Mouse (Mus musculus) limb, embryonic 12.5 days (tissue): ENCODE measurements around the gene Pltp. TPM values are rescaled to one million over a fixed set of nuclear protein-coding genes. Genes with fewer than 3 reads are reported as not detected.
"Not testable (repeated sequence)": the region's sequence is repeated elsewhere in the genome, so short reads cannot be mapped to it uniquely, and the experiment has no call there.

Experiments
- ATAC-seq: fragments of 200-750 bp; cut with Nextera tagmentation; 2 replicates; pipeline ENCODE4 v1.8.0; 2017; ENCODE audit warnings: low read depth, moderate TSS enrichment; ENCODE audit not compliant: insufficient number of reproducible peaks, insufficient read depth, low FRiP score, low TSS enrichment
- H3K27ac ChIP-seq: fragments of 300-500 bp; sonication (generic); 2 replicates; pipeline ENCODE4 v1.5.1; 2016; ENCODE audit warnings: mild to moderate bottlenecking, moderate library complexity
- H3K27me3 ChIP-seq: fragments of 300-500 bp; sonication (generic); 2 replicates; pipeline ENCODE4 v1.6.1; 2016; ENCODE audit warnings: mild to moderate bottlenecking, moderate library complexity
- H3K36me3 ChIP-seq: fragments of 300-500 bp; sonication (generic); 2 replicates; pipeline ENCODE4 v1.6.1; 2016; ENCODE audit warnings: mild to moderate bottlenecking, moderate library complexity
- H3K4me1 ChIP-seq: fragments of 300-500 bp; sonication (generic); replicated peaks from 2 replicates; pipeline ENCODE4 v1.6.1; 2016
- H3K4me2 ChIP-seq: fragments of 300-500 bp; sonication (generic); 2 replicates; pipeline ENCODE4 v1.6.1; 2016; ENCODE audit warnings: mild to moderate bottlenecking, moderate library complexity
- H3K4me3 ChIP-seq: fragments of 300-500 bp; sonication (generic); replicated peaks from 2 replicates; pipeline ENCODE4 v1.5.1; 2016; ENCODE audit warnings: mild to moderate bottlenecking
- H3K9ac ChIP-seq: fragments of 300-500 bp; sonication (generic); replicated peaks from 2 replicates; pipeline ENCODE4 v1.6.1; 2016; ENCODE audit warnings: mild to moderate bottlenecking, moderate library complexity
- H3K9me3 ChIP-seq: fragments of 300-500 bp; sonication (generic); 2 replicates; pipeline ENCODE4 v1.6.1; 2016; ENCODE audit warnings: mild to moderate bottlenecking, moderate library complexity
- WGBS: fragments of 180-500 bp; shearing (Covaris S2); methylation state at CpG from one replicate; pipeline ENCODE4 v1.1.7; 2016; 5-methylcytosine and 5-hydroxymethylcytosine counted together
- polyA plus RNA-seq: library from polyadenylated mRNA; unstranded; fragments of >200 nt; fragmentation: Nextera tagmentation; extraction: Ambion mirVana; gene quantifications from 2 replicates; pipeline ENCODE4 v1.2.1, GENCODE M21; 2016

The Pltp gene
- polyA plus RNA-seq, 1 experiment from 2014 or later, result 32.6 TPM

DNA sequence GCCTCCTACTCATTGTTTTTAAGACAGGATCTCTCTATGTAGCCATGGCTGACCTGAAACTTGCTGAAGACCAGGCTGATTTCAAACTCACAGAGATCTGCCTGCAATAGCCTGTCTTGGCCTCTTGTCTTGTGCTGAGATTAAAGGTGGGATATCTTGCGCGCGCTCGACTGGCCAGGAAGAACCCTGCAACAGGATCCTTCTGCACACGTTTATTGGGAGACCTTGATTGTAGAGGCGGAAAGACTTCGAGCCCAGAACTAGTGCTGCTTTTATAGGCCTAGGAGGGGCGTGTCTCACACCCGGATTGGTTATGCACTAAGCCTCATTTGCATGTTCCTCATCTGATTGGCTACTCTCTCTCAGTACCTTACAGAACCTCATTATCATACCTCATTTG is 5.9 kb upstream of the Pltp start:
- not testable (repeated sequence) for H3K4me3 ChIP-seq, H3K27ac ChIP-seq, H3K36me3 ChIP-seq, H3K4me2 ChIP-seq, H3K9me3 ChIP-seq, ATAC-seq, H3K9ac ChIP-seq
- H3K27me3 ChIP-seq, result peaks cover 19% of the 10 kb centered on the region
- WGBS, result 88% methylated on average over 9 of the region's 9 CpGs
- H3K4me1 ChIP-seq, result peaks cover 15% of the 10 kb centered on the region; the same call in 1 of the 2 replicates

DNA sequence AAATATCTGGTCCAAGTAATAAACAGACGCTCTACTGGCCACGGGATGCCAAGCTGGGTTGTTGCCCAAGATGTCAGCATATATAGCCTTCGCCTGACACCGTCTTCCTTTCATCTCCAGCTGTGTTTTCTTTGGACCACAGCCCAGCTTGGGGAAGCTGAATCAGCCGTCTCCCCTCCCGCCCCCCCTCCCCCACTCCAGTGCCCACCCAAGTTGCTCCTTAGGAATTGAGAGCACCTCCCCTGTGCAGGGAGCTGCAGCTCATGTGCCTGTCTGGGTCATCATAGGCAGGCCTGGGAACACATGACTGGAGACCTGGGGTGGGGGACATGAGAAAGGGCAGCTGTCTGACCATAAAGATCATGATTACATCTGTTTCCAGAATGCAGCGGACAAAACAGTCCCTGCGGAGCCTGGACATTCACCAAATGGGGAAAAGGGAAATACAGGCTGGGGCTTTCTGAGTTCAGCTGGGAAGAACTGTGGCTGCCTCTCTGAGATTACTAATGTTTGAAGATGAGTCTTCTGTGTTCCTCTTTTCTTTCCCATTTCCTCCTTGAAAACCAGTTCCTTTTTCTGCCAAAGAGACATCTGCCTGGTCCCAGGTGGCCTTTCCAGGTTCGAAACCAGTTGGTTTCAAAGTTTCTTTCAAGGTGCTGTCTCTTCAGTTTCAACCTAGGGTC is 4.8 kb upstream of the Pltp start:
- Histone ChIP-seq H3K4me2 (no peak overlapping the region), H3K9me3 (peaks cover 1% of the 10 kb centered on the region; the same call in 1 of the 2 replicates), H3K9ac (no peak overlapping the region), H3K27ac (peak overlapping the region; percentile 20; the same call in 1 of the 2 replicates), H3K4me3 (no peak overlapping the region), H3K27me3 (peaks cover 30% of the 10 kb centered on the region), H3K36me3 (no peaks in the 10 kb centered on the region), H3K4me1 (peaks cover 24% of the 10 kb centered on the region; the same call in 1 of the 2 replicates)
- ATAC-seq, result no peak
- WGBS, result 38% methylated on average over 9 of the region's 9 CpGs

DNA sequence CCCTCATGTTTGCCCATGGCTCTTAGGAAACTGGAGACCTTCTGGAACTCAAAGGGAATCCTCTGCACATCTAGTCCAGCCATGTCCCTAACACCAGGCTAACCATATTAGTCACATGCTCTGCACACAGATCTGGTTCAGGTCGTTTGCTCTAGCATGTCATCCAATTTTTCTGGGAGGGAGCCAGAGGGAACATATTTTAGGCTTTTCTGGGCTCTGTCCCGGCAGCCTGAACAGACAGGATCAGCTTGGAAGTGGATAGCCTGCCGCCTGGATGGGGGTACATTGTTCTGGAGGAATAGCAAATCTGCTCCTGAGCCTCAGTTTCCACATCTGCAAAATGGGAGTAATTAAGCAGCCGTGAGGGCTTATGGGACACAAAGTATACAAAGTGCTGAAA is 3.6 kb upstream of the Pltp start:
- Histone ChIP-seq H3K27ac (no peak overlapping the region), H3K27me3 (peaks cover 42% of the 10 kb centered on the region), H3K36me3 (no peaks in the 10 kb centered on the region), H3K4me3 (no peak overlapping the region), H3K4me2 (no peak overlapping the region), H3K9me3 (no peaks in the 10 kb centered on the region), H3K4me1 (peaks cover 34% of the 10 kb centered on the region), H3K9ac (no peak overlapping the region)
- 71% methylated on average over 4 of the region's 4 CpGs for WGBS
- no peak for ATAC-seq

DNA sequence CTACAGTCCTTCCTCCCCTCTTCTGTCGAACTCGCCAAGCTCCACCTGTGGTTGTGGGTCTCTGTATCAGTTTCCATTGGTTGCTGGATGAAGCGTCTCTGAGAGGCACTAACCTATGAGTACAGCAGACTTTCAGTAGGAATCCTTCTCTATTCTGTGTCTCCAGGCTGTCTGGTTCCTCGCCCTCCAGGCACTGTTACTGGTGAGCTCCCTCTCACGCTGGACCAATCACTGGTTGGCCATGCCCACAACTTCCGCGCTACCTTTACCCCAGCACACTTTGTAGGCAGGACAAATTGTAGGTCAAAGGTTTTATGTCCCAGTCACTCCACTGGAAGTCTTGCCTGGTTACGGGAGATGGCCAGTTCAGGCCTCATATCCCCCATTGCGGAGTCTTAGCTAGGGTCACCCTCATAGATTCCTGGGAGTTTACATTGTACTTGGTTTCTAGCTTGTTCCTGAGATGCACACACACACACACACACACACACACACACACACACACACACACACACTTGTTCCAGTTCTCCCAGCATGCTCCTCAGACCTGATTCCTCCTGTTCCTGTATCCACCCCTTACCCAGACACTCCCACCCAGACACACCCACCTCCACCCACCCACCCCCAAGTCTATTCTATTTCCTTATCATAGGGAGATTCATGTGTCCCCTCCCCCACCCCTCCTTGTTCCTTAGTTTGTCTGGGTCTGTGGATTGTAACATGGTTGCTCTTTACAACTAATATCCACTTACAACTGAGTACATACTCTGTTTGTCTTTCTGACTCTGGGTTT is 2.3 kb upstream of the Pltp start:
- H3K27ac ChIP-seq, result no peak overlapping the region
- no peak for ATAC-seq
- no peaks in the 10 kb centered on the region for H3K9me3 ChIP-seq
- H3K27me3 ChIP-seq, result peaks cover 54% of the 10 kb centered on the region
- 46% methylated on average over 9 of the region's 9 CpGs for WGBS
- peaks cover 34% of the 10 kb centered on the region for H3K4me1 ChIP-seq
- no peak overlapping the region for H3K4me3 ChIP-seq
- no peak overlapping the region for H3K9ac ChIP-seq
- no peaks in the 10 kb centered on the region for H3K36me3 ChIP-seq
- H3K4me2 ChIP-seq, result no peak overlapping the region

DNA sequence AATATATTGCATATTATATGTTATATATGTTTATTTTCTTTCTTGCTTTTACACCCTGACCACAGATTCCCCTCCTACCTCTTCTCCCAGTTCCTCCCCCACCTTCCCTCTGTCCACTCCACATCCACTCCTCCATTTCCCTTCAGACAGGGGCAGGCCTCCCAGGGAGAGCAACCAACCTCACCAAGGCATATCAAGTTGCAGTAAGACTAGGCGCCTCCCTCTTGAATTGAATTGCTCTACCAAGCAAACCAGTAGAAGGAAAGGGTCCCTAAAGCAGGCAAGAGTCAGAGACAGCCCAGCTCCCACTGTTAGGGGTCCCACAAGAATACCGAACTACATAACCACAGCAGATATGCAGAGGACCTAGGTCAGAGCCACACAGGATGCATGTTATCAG is 1.6 kb upstream of the Pltp start:
- no peaks in the 10 kb centered on the region for H3K9me3 ChIP-seq
- peaks cover 34% of the 10 kb centered on the region for H3K4me1 ChIP-seq
- no peak overlapping the region for H3K4me3 ChIP-seq
- peaks cover 61% of the 10 kb centered on the region for H3K27me3 ChIP-seq
- no peak for ATAC-seq
- no peak overlapping the region for H3K27ac ChIP-seq
- no peak overlapping the region for H3K4me2 ChIP-seq
- 48% methylated on average over 2 of the region's 2 CpGs for WGBS
- no peaks in the 10 kb centered on the region for H3K36me3 ChIP-seq
- no peak overlapping the region for H3K9ac ChIP-seq

DNA sequence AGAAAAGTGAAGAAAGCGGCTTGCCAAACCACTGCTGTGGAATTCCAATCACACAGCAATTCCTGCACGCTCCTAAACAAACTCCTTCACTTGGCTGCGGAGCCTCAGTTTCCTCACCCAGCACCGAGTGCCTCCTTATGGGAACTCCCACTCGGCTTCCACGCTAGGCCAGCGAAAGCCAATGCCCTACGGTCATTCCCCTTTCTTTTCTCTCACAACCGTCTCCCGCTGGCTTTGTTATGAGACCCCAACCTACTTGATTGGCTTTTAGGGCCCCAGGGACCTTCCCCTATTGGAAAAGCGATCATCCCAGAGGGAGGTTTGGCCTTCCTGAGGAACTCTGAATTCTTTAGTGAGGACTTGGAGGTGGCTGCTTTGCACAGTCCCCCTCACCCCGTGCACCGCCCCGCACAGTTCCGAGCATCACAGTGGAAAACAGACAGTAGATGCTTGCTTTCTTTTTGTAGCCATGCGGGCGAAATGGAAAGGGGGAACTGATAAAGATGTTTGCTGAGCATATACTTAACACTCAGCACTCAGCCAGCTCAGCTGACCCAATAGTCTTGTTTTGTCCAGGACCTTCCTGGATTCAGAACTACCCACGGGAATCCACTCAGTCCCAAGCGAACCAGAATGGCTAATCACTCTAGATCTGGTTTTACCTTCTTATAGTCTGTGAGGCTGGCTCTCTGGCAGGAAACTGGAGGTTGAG is 487 bp upstream of the Pltp start:
- H3K4me2 ChIP-seq, result peak overlapping the region; percentile 95
- no peak overlapping the region for H3K27ac ChIP-seq
- no peaks in the 10 kb centered on the region for H3K36me3 ChIP-seq
- peak overlapping the region; percentile 61 for H3K9ac ChIP-seq
- H3K9me3 ChIP-seq, result no peaks in the 10 kb centered on the region
- 4% methylated on average over 19 of the region's 19 CpGs for WGBS
- H3K4me1 ChIP-seq, result peaks cover 34% of the 10 kb centered on the region
- H3K4me3 ChIP-seq, result peak overlapping the region; percentile 53
- H3K27me3 ChIP-seq, result peaks cover 66% of the 10 kb centered on the region
- ATAC-seq, result no peak; the same call in 1 of the 2 replicates

DNA sequence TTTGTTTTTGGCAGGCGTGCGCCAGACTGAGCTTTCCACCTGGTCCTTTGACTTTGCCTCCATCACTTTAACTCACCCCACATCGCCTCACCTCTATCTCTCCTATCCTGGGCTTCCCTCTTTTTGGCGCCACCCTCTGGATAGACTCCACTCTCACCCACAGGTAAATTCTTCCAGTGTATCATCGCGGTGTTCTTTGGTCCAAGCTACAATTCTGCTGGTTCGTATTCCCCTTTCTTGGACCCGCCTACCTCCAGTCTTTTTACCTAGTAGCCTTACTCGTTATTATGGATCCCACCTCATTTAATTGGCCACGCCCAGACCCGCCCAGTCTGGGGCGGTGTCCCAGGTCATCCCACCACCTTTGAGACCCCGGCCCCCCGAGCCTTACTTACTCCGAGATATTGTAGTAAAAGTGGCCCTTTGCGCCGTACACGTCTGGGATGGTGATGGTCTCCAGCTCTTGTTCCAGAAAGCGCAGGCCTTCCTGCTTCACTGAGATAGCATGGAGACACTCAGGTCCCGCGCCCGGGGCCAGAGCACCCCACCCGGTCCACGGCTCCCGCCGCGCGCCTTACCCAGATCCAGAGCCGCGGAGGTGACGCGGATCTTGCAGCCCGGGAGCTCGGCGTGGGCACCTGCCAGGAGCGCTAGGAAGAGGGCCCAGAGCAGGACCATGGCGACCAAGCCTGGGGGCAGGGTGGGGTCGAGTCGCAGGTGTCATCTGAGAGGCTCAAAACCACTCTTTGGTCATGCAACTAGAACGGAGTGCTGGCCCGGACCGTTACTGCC is 1.0 kb downstream of the Pltp start:
- H3K27me3 ChIP-seq, result peaks cover 71% of the 10 kb centered on the region
- peak overlapping the region; percentile 53 for H3K4me3 ChIP-seq
- peaks cover 24% of the 10 kb centered on the region for H3K4me1 ChIP-seq
- WGBS, result 1% methylated on average over 42 of the region's 42 CpGs
- H3K9ac ChIP-seq, result no peak overlapping the region; the same call in 1 of the 2 replicates
- peak overlapping the region; percentile 53; the same call in 1 of the 2 replicates for H3K27ac ChIP-seq
- no peaks in the 10 kb centered on the region for H3K36me3 ChIP-seq
- H3K4me2 ChIP-seq, result peak overlapping the region; percentile 95
- peak; percentile 41; the same call in 1 of the 2 replicates for ATAC-seq
- H3K9me3 ChIP-seq, result no peaks in the 10 kb centered on the region

DNA sequence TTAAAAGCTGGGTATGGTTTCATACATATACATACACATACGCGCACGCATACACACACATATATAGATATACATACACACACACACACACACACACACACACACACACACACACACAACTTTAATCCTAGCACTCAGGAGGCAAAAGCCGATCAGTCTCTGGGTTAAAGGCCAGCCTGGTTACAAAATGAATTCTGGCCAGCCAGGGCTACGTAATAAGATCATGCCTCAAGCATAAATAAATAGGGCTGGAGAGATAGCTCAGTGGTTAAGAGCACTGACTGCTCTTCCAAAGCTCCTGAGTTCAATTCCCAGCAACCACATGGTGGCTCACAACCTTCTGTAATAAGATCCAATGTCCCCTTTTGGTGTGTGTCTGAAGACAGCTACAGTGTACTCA is 1.9 kb downstream of the Pltp start:
- H3K4me2 ChIP-seq, ATAC-seq, H3K36me3 ChIP-seq: not testable (repeated sequence)

DNA sequence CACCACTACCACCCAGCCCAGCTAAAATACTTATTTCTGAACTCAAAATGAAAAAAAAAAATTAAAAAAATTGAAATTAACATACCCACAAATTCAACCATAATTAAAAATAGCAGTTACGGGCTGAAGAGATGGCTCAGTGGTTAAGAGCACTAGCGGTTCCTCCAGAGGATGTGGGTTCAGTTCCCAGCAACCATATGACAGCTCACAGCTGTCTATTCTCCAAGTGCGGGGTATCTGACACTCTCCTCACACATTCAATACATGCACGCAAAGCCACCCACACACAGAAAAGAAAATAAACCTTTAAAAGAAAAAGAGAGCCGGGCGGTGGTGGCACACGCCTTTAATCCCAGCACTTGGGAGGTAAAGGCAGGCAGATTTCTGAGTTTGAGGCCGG is 7.5 kb downstream of the Pltp start:
- no peak overlapping the region for H3K4me3 ChIP-seq
- H3K36me3 ChIP-seq, result no peaks in the 10 kb centered on the region
- H3K9ac ChIP-seq, result no peak overlapping the region
- H3K27ac ChIP-seq, result no peak overlapping the region
- 82% methylated on average over 8 of the region's 8 CpGs for WGBS
- ATAC-seq, result no peak
- no peak overlapping the region for H3K4me2 ChIP-seq
- H3K4me1 ChIP-seq, result no peaks in the 10 kb centered on the region
- H3K27me3 ChIP-seq, result peaks cover 19% of the 10 kb centered on the region
- H3K9me3 ChIP-seq, result no peaks in the 10 kb centered on the region

More for the DNA sequence above, 1.9 kb downstream of the Pltp start:
- H3K9me3 ChIP-seq, H3K4me3 ChIP-seq, H3K9ac ChIP-seq, H3K27ac ChIP-seq: not testable (repeated sequence)
- 80% methylated on average over 5 of the region's 5 CpGs for WGBS
- peaks cover 68% of the 10 kb centered on the region for H3K27me3 ChIP-seq
- peaks cover 24% of the 10 kb centered on the region for H3K4me1 ChIP-seq

DNA sequence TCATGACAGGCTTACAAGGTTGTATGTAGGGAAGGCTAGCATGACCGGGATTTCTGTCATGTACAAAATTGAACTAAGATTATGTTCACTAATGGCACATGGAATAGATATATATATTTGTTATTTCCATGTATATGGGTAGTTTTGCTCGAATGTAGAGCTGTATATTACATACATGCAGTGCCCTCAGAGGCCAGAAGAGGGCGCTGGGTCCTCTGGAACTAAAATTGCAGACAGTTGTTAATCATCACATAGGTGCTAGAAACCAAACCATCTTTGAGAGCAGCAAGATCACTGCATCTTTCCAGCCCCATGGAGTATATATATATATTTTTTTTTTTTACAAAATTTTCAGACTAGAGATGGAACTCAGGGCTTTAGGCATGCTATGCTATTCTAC is 11.7 kb downstream of the Pltp start:
- Histone ChIP-seq H3K9me3 (no peaks in the 10 kb centered on the region), H3K36me3 (no peaks in the 10 kb centered on the region), H3K27ac (no peak overlapping the region), H3K27me3 (no peaks in the 10 kb centered on the region), H3K4me2 (no peak overlapping the region), H3K4me1 (no peaks in the 10 kb centered on the region), H3K9ac (no peak overlapping the region), H3K4me3 (no peak overlapping the region)
- no peak for ATAC-seq
- 56% methylated on average over 3 of the region's 3 CpGs for WGBS
